Mouse (Mus musculus) liver, embryonic 14.5 days (tissue): Measurements from ENCODE around the gene Hmgcl.

Experiments used
- CTCF ChIP-seq: IDR thresholded peaks from 2 replicates; pipeline ENCODE4 v1.5.1; 2016; ENCODE audit warnings: antibody characterized with exemption, low read depth, control low read depth
- EP300 ChIP-seq: IDR thresholded peaks from 2 replicates; pipeline ENCODE4 v1.6.1; 2016; ENCODE audit warnings: antibody characterized with exemption, low read depth

GRCm38 (mm10) chr4:135962198-135962597 lies 15.9 kb downstream of the Hmgcl start:
- TF ChIP-seq CTCF (no peak), EP300 (no peak)
